Mouse (Mus musculus) megakaryocyte, embryonic 14.5 days (primary cell): ENCODE measurements at regions not wholly inside any gene's neighbourhood (a gene's known extent, or its start where the extent isn't known, plus 50 kb on each side); places are given as distances from the start of the nearest gene placed in this dataset.

Experiments
- FLI1 ChIP-seq: IDR thresholded peaks from 2 replicates; pipeline ENCODE4 v1.6.1; 2012; ENCODE audit warnings: low read length, inconsistent platforms, mixed read lengths
- GATA1 ChIP-seq: IDR thresholded peaks from 3 replicates; pipeline ENCODE4 v1.6.1; 2012; ENCODE audit warnings: mixed read lengths, low read length, inconsistent platforms, borderline replicate concordance

DNA sequence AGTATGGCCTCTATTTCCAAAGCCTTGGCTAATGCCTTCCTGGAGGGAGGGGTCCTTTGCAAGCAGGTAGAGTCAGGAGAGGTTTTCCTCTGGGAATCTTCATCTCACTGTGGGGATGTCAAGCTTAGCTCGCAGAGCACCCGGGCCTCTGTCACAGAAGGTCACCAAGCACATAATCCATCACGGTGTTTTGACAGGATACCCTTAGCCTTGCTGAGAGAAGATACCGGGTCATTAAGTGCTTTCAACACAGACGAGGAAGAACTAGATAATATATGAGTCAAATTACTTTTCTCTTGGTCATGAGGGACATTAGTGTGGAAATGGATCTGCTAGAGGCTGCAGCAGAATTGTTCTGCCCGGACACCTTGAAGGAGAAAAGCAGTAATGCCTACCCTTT, 64.3 kb upstream of the Spaca1 start:
- no peak for TF ChIP-seq GATA1
- no peak for TF ChIP-seq FLI1
